Mouse (Mus musculus) T-cell, adult 2 months (primary cell): Measurements from ENCODE around the gene Efnb2.

ENCODE experiments used
- DNase-seq: peaks from one replicate; pipeline ENCODE4 v3.0.0; 2022; ENCODE audit warnings: low spot score

The Efnb2 gene

DNA sequence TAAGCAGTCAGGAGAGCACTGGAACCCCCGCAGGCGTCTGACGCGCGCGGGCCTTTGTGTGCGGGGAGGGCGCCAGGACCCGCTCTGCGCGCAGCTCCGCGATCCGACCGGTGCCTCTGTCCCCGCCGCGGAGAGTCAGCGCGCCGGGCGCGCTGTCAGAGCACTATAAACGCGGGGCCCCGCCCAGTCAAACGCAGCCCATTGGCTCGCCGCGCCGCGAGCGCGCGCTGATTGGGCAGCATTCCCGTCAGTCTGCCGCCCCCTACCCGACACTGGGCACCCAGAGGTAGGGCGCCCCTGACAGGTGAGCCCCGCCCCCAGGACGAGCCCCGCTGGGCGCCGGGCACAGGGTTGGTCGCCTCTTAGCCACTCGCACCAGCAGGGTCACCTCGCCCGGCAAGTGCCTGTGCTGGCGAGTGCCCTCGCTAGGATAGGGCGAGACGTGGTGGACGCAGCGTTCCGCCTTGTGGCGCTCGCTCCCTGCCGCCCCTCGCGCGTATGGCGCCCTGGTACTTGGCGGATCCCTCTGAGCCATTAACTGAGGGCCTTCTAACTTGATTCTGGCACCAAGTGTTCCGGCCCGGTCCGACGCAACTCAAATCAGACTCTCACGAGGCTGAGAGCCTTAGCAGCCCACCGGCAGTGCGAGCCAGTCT lies at the start of gene Efnb2:
Gene Efnb2 (minus strand): TSS at position 140 of the 656 bp plus-strand sequence.
- peak; percentile 83 for DNase-seq

DNA sequence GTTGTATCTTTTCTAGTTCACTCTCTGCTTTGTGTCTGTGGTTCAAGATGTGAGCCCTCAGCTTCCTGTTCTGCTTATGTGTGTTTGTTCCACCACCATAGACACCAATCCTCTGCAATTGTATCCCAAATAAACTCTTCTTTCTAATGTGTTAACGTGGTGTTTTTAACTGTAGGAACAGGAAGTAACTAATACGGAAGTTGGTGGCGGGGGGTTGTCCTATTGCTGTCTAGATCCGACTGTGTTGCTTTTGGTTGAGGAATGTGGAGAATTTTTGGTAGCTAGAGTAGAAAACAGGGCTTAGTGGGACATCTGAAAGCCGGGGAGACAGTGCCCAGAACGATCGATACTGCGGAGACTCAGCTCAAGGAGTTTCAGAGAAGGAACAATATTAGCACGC lies 43.8 kb upstream of the Efnb2 start:
- DNase-seq = no peak

DNA sequence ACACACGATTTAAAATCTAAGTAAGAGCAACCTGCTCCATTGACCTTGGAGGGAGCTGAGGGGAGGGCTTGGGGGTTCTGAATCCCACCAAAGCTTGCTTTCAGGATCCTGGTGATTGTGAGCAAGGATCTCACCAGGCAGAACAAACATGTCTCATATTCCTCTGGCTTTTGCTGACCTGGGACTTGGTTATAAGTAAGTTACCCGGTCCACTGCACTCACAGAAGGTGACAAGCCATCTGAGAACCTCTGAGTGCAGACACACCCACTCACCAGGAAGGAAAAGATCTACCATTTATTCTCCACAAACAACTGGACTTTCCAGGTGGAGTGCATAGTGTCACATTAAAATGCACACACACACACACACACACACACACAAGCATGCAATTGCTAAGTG lies 42.6 kb upstream of the Efnb2 start:
- no peak for DNase-seq

GRCm38 (mm10) chr8:8700821-8701220 lies 39.8 kb upstream of the Efnb2 start:
- DNase-seq = no peak

DNA sequence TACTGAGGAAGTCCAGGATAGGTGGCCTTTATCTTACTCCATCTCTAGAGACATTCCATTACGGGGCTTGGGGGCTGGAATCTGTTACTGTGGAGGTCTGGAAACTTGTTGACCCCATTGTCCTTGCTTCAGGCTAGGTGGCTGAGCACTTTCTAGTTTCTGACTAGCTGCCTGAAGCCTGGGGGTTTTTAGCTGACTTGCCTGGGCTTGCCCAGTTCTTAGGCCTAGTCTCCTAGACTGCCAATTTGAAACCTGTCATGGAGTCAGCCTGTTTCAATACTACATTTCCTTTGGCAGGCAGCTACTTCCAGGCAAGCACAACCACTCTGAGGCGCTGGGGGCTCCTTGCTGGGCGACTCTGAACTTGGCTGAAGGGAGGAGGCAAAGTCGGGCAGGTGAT lies 39.2 kb upstream of the Efnb2 start:
- DNase-seq = no peak

DNA sequence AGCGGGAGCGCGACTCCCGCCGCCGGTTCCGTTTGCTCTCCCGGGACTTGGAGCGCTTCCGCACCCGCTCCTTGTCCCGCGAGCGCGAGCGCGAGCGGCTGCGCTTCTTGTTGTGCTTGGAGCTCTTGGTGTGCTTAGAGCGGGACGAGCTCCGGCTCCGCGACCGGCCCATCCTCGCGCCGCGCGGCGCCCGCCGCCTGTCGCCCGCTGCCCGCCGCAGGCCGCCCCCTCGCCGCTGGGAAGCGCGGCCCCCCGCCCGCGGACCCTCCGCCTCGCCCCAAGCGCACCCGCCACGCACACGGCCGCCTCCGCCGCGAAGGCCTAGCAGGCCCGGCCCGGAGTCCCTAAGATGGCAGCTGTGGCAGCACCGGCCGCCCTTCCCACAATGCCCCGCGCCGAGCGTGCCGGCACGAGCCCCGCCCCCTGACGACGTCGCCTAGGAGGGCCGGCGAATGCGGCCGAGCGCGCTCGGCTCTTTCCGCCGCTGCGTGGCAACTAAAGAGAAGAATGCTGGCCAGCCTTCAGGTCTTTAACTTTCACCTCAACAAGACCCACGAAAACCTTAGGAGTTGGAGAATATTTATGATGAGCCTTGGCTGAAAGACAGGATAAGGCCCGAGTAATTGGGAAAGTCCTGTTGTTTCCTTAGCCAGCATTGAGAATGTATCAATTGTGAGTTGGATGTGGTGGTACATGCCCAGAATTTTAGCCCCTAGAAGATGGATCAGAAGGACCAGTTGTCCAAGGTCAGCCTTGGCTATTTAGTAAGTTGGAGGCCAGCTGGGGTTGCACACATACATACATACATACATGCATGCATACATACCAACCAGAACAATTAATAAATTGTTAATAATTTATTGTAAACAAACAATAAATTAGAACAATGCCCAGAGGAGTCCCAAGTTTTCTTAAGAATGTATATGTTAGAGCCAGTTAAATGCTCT lies 29.4 kb upstream of the Efnb2 start, which contains the start of gene Arglu1:
Gene Arglu1 (minus strand): TSS at position 376 of the 947 bp plus-strand sequence.
- peak; percentile 95 for DNase-seq

- peak; percentile 63 for DNase-seq
These were observed 28.6 kb upstream of the Efnb2 start for GRCm38 (mm10) chr8:8689454-8690145.

- DNase-seq = no peak
These were observed 27.9 kb upstream of the Efnb2 start for GRCm38 (mm10) chr8:8688823-8689453.

GRCm38 (mm10) chr8:8685517-8685916 lies 24.5 kb upstream of the Efnb2 start:
- DNase-seq = no peak

- no peak for DNase-seq
These were observed 21.7 kb upstream of the Efnb2 start for GRCm38 (mm10) chr8:8682697-8683096.

DNA sequence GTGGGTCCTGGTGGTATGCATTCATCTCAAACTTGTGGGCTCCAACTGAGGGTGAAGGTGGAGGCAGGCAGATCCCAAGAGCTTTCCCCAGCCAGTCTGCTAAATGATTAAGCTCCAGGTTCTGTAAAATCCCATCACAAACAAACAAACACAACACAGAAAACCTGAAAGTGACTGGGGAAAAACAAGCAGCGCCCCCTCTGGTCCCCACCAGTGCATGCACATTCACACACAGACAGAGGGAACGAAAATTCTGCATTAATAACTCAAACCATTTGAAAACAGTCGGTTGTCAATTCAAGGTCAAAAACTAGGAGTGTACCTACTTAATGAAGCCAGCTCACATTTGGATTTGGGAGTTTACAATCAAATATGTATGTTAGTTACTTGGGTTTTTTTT lies 17.2 kb upstream of the Efnb2 start:
- no peak for DNase-seq

GRCm38 (mm10) chr8:8674864-8675263 lies 13.8 kb upstream of the Efnb2 start:
- no peak for DNase-seq

DNA sequence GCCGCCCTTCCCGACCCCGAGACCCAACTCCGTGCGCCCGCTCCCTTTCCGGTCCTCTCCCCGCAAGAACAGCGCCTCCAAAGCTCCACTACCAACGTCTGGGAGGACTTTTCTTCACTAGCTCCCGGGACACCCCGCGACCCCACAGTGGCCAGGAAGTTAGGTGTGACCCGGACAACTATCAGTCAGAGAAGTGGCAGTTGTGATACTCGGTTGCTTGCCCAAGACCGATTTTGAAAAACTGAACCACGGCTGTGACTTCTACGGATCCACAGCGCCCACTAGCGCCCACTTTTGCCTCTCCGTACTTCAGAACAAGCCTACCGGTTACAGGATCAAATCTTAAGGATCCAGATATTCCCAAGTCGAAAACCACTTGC lies 707 bp upstream of the Efnb2 start:
- peak; percentile 72 for DNase-seq

DNA sequence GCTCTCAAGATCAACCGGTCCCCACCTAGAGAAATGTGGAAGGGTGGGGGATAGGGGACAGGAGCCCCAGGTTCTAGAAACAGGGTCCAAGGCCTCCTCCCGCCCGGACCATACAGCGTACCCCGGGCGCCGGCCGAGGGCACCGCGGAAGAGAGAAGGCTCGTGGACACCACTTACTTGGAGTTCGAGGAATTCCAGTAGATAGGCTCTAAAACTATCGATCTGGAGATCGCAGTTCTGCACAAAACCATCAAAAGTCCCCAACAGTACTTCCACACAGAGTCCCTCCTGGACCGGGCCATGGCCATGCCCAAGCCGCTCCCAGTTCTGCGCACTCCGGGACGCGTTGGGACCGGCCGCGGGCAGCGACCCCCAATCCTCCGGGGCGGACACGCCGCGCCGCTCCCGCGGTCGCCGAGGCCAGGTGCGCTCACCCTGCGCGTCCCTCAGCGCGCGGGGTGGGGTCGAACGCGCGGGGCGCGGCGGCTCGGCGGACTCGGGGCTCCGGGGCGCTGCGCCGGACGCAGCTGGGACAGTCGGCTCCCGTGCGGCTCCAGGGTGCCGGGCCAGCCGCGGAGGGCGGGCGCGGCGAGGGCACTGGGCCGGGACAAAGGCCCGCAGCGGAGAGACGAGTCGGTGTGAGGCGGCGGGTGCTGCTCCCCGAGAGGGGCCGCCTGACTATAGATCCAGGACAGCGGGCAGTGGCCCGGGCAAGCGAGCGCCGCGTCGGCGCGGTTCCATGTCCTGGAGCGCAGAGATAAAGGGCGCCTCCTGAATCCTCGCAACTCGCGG lies 539 bp downstream of the Efnb2 start:
- no peak for DNase-seq

DNA sequence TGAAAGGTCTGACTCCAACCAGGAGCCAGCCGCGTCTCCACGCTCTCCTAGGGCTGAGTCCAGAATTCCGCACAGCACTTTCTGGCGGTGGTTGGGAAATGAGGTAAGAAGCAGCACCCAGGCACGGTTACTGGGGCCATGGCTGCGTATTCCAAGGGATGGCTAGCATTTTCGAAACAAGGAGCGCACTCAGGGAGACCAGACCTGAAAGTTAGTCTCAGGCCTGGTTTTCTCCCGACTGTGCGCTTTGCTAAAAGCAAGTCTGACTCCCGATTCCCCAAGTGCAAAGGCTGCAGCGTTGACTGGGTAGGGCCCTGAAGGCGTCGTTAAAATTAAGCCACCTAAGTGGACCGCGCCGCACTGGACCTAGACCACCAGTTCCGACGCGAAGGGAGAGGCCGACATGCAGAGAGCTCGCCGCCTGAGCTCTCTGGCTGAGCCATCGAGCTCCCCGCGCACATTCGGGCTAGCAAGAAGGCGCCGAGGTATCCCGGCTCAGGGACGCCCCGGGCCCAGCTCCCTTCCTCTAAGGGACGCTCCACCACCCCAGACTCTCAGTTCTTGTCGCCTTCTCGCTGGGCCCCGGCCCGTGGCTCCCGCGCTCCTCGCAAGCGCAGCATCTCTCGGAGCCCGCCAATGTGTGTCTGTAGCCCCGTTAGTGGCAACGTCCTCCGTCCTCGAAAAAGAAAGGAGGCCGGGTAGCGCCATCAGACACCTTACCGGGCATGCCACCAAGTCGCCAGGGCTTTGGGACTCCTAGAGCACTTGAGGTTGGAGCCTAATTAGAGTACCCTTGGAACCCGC lies 1.3 kb downstream of the Efnb2 start:
- DNase-seq = no peak

DNA sequence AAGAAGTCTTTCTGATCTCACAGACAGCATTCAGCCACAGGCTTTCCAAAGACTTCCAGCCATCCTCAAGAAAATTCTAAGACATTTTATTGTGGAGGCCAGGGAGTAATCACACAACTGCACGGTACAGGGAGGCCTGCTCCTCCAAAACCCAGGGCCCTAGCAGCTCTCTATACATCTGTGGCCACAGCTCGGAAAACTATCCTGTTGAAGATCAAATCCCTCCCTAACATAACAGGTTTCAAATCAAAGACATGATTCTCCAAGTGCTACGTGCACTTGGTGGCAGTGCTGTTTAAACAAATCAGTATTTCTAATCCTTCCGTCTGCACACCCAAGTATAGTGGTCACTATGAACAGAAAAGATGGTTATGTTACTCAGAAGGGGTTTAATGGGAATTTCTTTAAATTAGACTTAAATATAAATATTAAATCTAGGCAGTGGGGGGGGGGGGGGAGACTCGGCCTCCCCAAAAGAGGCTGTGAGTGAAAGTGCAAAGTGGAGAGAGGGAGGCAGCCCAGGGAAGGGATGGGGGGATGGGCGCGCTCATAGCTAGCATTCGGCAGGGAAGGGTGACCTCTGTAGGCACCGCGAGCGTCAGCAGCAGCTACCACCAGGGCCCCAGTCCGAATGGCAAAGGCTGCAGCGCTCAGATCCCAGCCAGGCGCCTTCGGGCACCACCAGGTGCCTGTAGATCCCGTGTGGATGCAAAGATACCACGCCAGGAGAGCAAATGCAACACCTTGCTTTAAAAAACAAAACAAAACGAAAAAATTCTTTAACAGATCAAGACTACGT lies 2.4 kb downstream of the Efnb2 start:
- no peak for DNase-seq

- DNase-seq = no peak
These were observed 3.2 kb downstream of the Efnb2 start for GRCm38 (mm10) chr8:8657692-8658355.

DNA sequence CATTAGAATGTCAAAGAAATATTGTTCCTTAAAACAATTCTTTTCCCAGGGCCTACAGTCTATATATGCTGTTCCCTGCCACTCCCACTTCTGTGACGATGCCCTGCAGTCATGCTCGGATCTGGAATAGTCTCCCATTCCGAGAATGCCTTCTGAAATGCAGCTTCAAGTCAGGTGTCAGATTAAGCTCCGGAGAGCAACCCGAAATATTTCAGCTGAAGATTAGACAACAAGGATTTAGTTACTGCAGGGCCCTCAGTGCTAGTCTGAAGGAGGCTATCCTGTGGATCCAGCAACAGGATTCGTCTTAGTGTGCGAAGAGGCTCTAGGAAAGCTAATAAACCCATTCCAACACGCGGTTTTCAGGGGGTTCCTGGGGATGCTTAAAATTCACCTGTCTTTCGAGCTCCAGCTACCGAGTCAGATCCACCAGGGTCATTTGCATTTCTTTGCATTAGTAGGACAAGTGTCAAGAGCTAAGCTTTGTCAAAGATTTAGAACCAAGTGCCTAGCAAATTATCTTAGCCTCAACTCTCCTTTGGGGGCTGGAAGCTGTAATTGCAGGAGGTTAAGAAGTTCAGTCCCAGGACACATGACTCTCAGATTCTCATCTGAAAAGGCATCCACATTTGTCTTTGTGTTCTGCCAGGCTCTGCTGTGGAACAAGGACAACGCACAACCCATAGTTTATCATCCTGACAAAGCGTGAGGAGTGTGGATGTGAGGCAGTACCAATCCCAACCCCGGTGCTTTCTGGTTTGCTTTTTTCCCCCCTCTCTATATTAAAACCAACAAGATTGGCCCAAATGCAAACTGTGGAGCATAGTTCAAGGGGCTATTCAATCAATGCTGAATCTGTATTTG lies 4.2 kb downstream of the Efnb2 start:
- no peak for DNase-seq
